Mouse (Mus musculus) frontal cortex, postnatal 14 days (tissue): ENCODE results near the gene Pde6h.

Source experiments
- DNase-seq, 2 experiments: peaks; one replicate each; pipeline ENCODE4 v3.0.0; 2022; ENCODE audit warnings: low spot score in 2 of 2

Pde6h gene

GRCm38 (mm10) chr6:136979274-136980082, 55.8 kb downstream of the Pde6h start:
- no peak for DNase-seq

- no peak for DNase-seq
Measured at GRCm38 (mm10) chr6:136980331-136980746, 56.7 kb downstream of the Pde6h start.

- no peak for DNase-seq
Measured at GRCm38 (mm10) chr6:136982581-136982980, 58.9 kb downstream of the Pde6h start.

- no peak for DNase-seq
Measured at GRCm38 (mm10) chr6:136983201-136983600, 59.6 kb downstream of the Pde6h start.

GRCm38 (mm10) chr6:136986019-136986418, 62.4 kb downstream of the Pde6h start:
- DNase-seq = no peak

- DNase-seq = no peak
Measured at GRCm38 (mm10) chr6:136986718-136987117, 63.1 kb downstream of the Pde6h start.

- no peak for DNase-seq
Measured at GRCm38 (mm10) chr6:136988536-136989060, 65.0 kb downstream of the Pde6h start.

GRCm38 (mm10) chr6:136989824-136990497, 66.3 kb downstream of the Pde6h start:
- DNase-seq = no peak

- DNase-seq = no peak
Measured at GRCm38 (mm10) chr6:136990557-136990956, 66.9 kb downstream of the Pde6h start.

- DNase-seq = no peak
Measured at GRCm38 (mm10) chr6:136993574-136993973, 69.9 kb downstream of the Pde6h start.

GRCm38 (mm10) chr6:136995533-136995932, 71.9 kb downstream of the Pde6h start:
- no peak for DNase-seq

- DNase-seq = no peak
Measured at GRCm38 (mm10) chr6:136996336-136996735, 72.7 kb downstream of the Pde6h start.

GRCm38 (mm10) chr6:136998181-136998580, 74.5 kb downstream of the Pde6h start:
- no peak for DNase-seq

- no peak for DNase-seq
Measured at GRCm38 (mm10) chr6:136999009-136999408, 75.4 kb downstream of the Pde6h start.

- no peak for DNase-seq
Measured at GRCm38 (mm10) chr6:136999707-137000446, 76.2 kb downstream of the Pde6h start.

- no peak for DNase-seq
Measured at GRCm38 (mm10) chr6:137000706-137001105, 77.1 kb downstream of the Pde6h start.

- no peak for DNase-seq
Measured at GRCm38 (mm10) chr6:137001267-137002168, 77.9 kb downstream of the Pde6h start.

- DNase-seq = no peak
Measured at GRCm38 (mm10) chr6:137002169-137002514, 78.5 kb downstream of the Pde6h start.

GRCm38 (mm10) chr6:137004359-137004758, 80.7 kb downstream of the Pde6h start:
- no peak for DNase-seq

- no peak for DNase-seq
Measured at GRCm38 (mm10) chr6:137011187-137011586, 87.6 kb downstream of the Pde6h start.

- DNase-seq = no peak
Measured at GRCm38 (mm10) chr6:137014346-137014745, 90.7 kb downstream of the Pde6h start.
